Mouse (Mus musculus) C2C12 (cell line): Measurements from ENCODE around the gene Rptor.

Experiments
- CTCF ChIP-seq: IDR thresholded peaks from one replicate; pipeline ENCODE4 v1.5.1; 2011; ENCODE audit not compliant: control insufficient read depth, insufficient read depth, insufficient read length
- FOSL1 ChIP-seq: IDR thresholded peaks from one replicate; pipeline ENCODE4 v1.8.0; 2011; ENCODE audit warnings: mild to moderate bottlenecking, low read length; ENCODE audit not compliant: poor library complexity, insufficient read depth, severe bottlenecking
- MYOG ChIP-seq: IDR thresholded peaks from one replicate; pipeline ENCODE4 v1.6.1; 2011; ENCODE audit not compliant: control insufficient read depth, insufficient read length; ENCODE audit errors: extremely low read depth
- USF1 ChIP-seq: IDR thresholded peaks from one replicate; pipeline ENCODE4 v1.6.1; 2011; ENCODE audit warnings: low read depth, mild to moderate bottlenecking, control low read depth, moderate library complexity

DNA sequence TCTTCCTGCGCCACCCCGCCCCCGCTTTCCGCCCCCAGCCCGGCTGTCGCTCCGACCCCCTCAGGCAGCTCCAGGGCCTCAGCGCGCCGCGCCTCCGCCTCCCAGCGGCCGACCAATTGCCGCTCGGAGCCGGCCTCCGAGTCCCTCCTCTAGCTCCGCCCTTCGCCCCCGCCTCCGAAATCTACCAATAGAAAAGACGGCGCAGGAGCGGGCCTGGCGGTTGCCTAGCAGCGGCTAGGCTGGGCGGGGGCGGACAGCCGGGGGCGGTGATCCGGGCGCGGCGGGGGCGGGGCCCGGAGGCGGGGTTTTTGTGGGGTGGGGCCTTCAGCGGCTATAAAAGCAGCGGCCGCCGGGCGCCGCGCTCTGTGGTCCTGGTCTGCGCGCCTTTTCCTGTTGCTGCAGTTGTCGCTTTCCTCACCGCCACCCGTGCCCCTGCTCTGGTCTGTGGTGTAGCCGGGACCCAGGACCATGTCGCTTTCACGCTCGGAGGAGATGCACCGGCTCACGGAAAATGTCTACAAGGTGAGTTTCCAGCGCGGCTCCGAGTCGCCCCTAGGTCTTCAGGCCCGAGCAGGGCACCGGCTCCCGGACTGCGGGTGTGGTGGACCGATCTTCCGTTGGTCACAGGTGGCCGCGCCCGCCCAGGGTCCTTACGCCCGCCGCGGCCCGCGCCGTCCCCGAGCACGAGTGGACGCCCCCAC, 340.2 kb downstream of the Rptor start, which contains the start of gene Baiap2:
- TF ChIP-seq CTCF = no peak
- TF ChIP-seq MYOG = no peak
- TF ChIP-seq USF1 = no peak
- no peak for TF ChIP-seq FOSL1
